Mouse (Mus musculus) ES-Bruce4 (cell line): ENCODE results near the gene Cct5. TPM values are rescaled to one million over a fixed set of nuclear protein-coding genes. Genes with fewer than 3 reads are reported as not detected.
"Not testable (repeated sequence)": the region's sequence is repeated elsewhere in the genome, so short reads cannot be mapped to it uniquely, and the experiment has no call there.

Experiments
- H3K27ac ChIP-seq: 2 replicates; pipeline ENCODE4 v1.5.1; 2012; ENCODE audit warnings: low read length, inconsistent platforms; ENCODE audit not compliant: insufficient read depth
- H3K27me3 ChIP-seq: 2 replicates; pipeline ENCODE4 v1.6.1; 2012; ENCODE audit warnings: mild to moderate bottlenecking, low read length, inconsistent platforms; ENCODE audit not compliant: control insufficient read depth, poor library complexity, insufficient read depth, severe bottlenecking
- H3K36me3 ChIP-seq: 2 replicates; pipeline ENCODE4 v1.6.1; 2012; ENCODE audit warnings: inconsistent platforms, mild to moderate bottlenecking, low read length, moderate library complexity; ENCODE audit not compliant: control insufficient read depth, poor library complexity, insufficient read depth, severe bottlenecking
- H3K4me1 ChIP-seq: one replicate; pipeline ENCODE4 v1.8.1; 2011; ENCODE audit warnings: low read length; ENCODE audit not compliant: control insufficient read depth, insufficient read depth
- H3K4me3 ChIP-seq: 2 replicates; pipeline ENCODE4 v1.5.1; 2011; ENCODE audit warnings: low read depth, mild to moderate bottlenecking, low read length
- H3K9ac ChIP-seq: 2 replicates; pipeline ENCODE4 v1.6.1; 2012; ENCODE audit warnings: low read depth, mild to moderate bottlenecking, inconsistent platforms; ENCODE audit not compliant: poor library complexity, severe bottlenecking
- H3K9me3 ChIP-seq: replicated peaks from 2 replicates; pipeline ENCODE4 v1.6.1; 2012; ENCODE audit warnings: mild to moderate bottlenecking, low read length, inconsistent platforms; ENCODE audit not compliant: control insufficient read depth, poor library complexity, insufficient read depth, severe bottlenecking
- CTCF ChIP-seq: IDR thresholded peaks from one replicate; pipeline ENCODE4 v1.8.1; 2011; ENCODE audit warnings: low read depth, low read length
- EP300 ChIP-seq: IDR thresholded peaks from 2 replicates; pipeline ENCODE4 v1.6.1; 2011; ENCODE audit warnings: low read depth, low read length; ENCODE audit not compliant: insufficient read depth
- POLR2A ChIP-seq: IDR thresholded peaks from one replicate; pipeline ENCODE4 v1.8.1; 2011; ENCODE audit warnings: low read length; ENCODE audit not compliant: insufficient read depth
- polyA plus RNA-seq: library from polyadenylated mRNA; stranded (reverse); fragments of >200 nt; gene quantifications from 2 replicates; pipeline ENCODE4 v1.2.4, GENCODE M21; 2011; ENCODE audit warnings: low read depth; ENCODE audit not compliant: missing spikeins, insufficient read depth, insufficient read length

Gene Cct5
- polyA plus RNA-seq, 1 experiment, result 659 TPM

- Histone ChIP-seq H3K27ac (no peak overlapping the region), H3K9me3 (no peaks in the 10 kb centered on the region), H3K4me1 (no peaks in the 10 kb centered on the region), H3K27me3 (no peaks in the 10 kb centered on the region), H3K4me3 (no peak overlapping the region), H3K36me3 (peaks cover 19% of the 10 kb centered on the region), H3K9ac (no peak overlapping the region)
- TF ChIP-seq EP300 (no peak), POLR2A (no peak), CTCF (peak; percentile 98)
These were observed 15.1 kb downstream of the Cct5 start for GRCm38 (mm10) chr15:31586519-31586918.

- no peak overlapping the region for H3K27ac ChIP-seq
- H3K4me1 ChIP-seq, result no peaks in the 10 kb centered on the region
- H3K9me3 ChIP-seq, result no peaks in the 10 kb centered on the region
- H3K9ac ChIP-seq, result no peak overlapping the region
- H3K36me3 ChIP-seq, result peaks cover 15% of the 10 kb centered on the region
- no peaks in the 10 kb centered on the region for H3K27me3 ChIP-seq
- no peak for TF ChIP-seq CTCF
- TF ChIP-seq EP300, result no peak
- no peak for TF ChIP-seq POLR2A
- H3K4me3 ChIP-seq, result no peak overlapping the region
These were observed 15.5 kb downstream of the Cct5 start for GRCm38 (mm10) chr15:31586088-31586487.

- Histone ChIP-seq H3K9me3 (no peaks in the 10 kb centered on the region), H3K9ac (no peak overlapping the region), H3K36me3 (peaks cover 6% of the 10 kb centered on the region), H3K4me3 (no peak overlapping the region), H3K27me3 (no peaks in the 10 kb centered on the region), H3K27ac (no peak overlapping the region), H3K4me1 (no peaks in the 10 kb centered on the region)
- TF ChIP-seq POLR2A (no peak), CTCF (no peak), EP300 (no peak)
These were observed 16.4 kb downstream of the Cct5 start for GRCm38 (mm10) chr15:31585238-31585637.

GRCm38 (mm10) chr15:31583304-31584085, 18.1 kb downstream of the Cct5 start:
- Histone ChIP-seq H3K9me3 (no peaks in the 10 kb centered on the region), H3K36me3 (no peaks in the 10 kb centered on the region), H3K9ac (no peak overlapping the region), H3K27ac (no peak overlapping the region), H3K4me3 (no peak overlapping the region), H3K27me3 (no peaks in the 10 kb centered on the region), H3K4me1 (no peaks in the 10 kb centered on the region)
- TF ChIP-seq EP300 (no peak), POLR2A (no peak), CTCF (no peak)

GRCm38 (mm10) chr15:31581086-31581485, 20.5 kb downstream of the Cct5 start:
- H3K27me3 ChIP-seq, H3K9me3 ChIP-seq, H3K4me3 ChIP-seq, H3K4me1 ChIP-seq, H3K27ac ChIP-seq, H3K36me3 ChIP-seq, H3K9ac ChIP-seq: not testable (repeated sequence)

- H3K36me3 ChIP-seq, result no peaks in the 10 kb centered on the region
- no peak overlapping the region for H3K27ac ChIP-seq
- no peaks in the 10 kb centered on the region for H3K27me3 ChIP-seq
- H3K4me3 ChIP-seq, result no peak overlapping the region
- no peak for TF ChIP-seq EP300
- TF ChIP-seq CTCF, result no peak
- TF ChIP-seq POLR2A, result no peak
- no peak overlapping the region for H3K9ac ChIP-seq
- no peaks in the 10 kb centered on the region for H3K4me1 ChIP-seq
- H3K9me3 ChIP-seq, result no peaks in the 10 kb centered on the region
These were observed 25.5 kb downstream of the Cct5 start for GRCm38 (mm10) chr15:31576076-31576475.
